Mouse (Mus musculus) brain, embryonic 14.5 days (tissue): ENCODE results near the gene Gucd1.

Experiments
- CTCF ChIP-seq: fragments of 200-500 bp; IDR thresholded peaks from 2 replicates; pipeline ENCODE4 v1.5.1; 2012; ENCODE audit warnings: inconsistent platforms, mild to moderate bottlenecking, moderate library complexity, borderline replicate concordance; ENCODE audit not compliant: insufficient read depth, insufficient read length; ENCODE audit errors: extremely low read depth
- POLR2A ChIP-seq: fragments of 200-500 bp; IDR thresholded peaks from 2 replicates; pipeline ENCODE4 v1.6.1; 2012; ENCODE audit warnings: mild to moderate bottlenecking, inconsistent platforms, borderline replicate concordance; ENCODE audit not compliant: poor library complexity, insufficient read depth, insufficient read length, severe bottlenecking; ENCODE audit errors: extremely low read depth

DNA sequence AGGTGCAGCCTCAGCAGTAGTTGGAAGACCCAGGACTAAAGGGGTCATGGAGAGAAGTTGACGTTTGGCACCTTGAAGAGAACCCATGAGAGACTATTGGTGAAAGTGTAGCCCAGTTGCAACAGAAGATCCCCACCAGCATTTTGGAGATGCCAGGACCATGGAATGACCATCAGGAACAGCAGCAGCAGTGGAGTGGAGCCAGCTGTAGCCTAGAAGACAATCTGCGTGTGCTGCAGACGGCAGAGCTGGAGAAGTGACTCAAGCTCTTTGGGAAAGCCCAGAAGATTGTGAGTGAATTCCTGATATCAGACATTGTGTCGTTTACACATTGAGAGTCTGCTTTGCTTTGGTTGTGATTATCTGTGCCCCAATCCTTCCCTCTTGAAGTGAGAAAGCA lies 36.1 kb downstream of the Gucd1 start:
- no peak for TF ChIP-seq CTCF
- no peak for TF ChIP-seq POLR2A
